Mouse (Mus musculus) MEL (cell line): ENCODE measurements at regions not wholly inside any gene's neighbourhood (a gene's known extent, or its start where the extent isn't known, plus 50 kb on each side); places are given as distances from the start of the nearest gene placed in this dataset.

ENCODE experiments used
- CTCF ChIP-seq, 3 experiments: IDR thresholded peaks in 2 of 3; conservative IDR thresholded peaks in 1 of 3; 2 replicates each; pipeline ENCODE4 v1.5.1; 2011 to 2012; ENCODE audit warnings: low read length in 3 of 3, low read depth in 2 of 3, mild to moderate bottlenecking in 2 of 3, improper control_type of control experiment in 1 of 3, inconsistent platforms in 1 of 3, mixed read lengths in 1 of 3, moderate library complexity in 1 of 3; ENCODE audit not compliant: control insufficient read depth in 1 of 3, insufficient read depth in 1 of 3, poor library complexity in 1 of 3, severe bottlenecking in 1 of 3
- EP300 ChIP-seq, 2 experiments: IDR thresholded peaks; 2 replicates each; pipeline ENCODE4 v1.6.1; 2011; ENCODE audit warnings: improper control_type of control experiment in 2 of 2, low read length in 2 of 2, low read depth in 1 of 2, mild to moderate bottlenecking in 1 of 2
- POLR2A ChIP-seq, 2 experiments: IDR thresholded peaks; 2 replicates each; pipeline ENCODE4 v1.6.1; 2011 to 2012; ENCODE audit warnings: low read length in 2 of 2, mild to moderate bottlenecking in 2 of 2, control low read depth in 1 of 2, improper control_type of control experiment in 1 of 2, low read depth in 1 of 2, moderate library complexity in 1 of 2; ENCODE audit not compliant: control insufficient read depth in 1 of 2, insufficient read depth in 1 of 2, poor library complexity in 1 of 2
- ZC3H11A ChIP-seq: IDR thresholded peaks from 2 replicates; pipeline ENCODE4 v1.6.1; 2012; ENCODE audit warnings: low read depth, mild to moderate bottlenecking, inconsistent platforms, low read length, improper control_type of control experiment

- TF ChIP-seq ZC3H11A (no peak), POLR2A (IDR thresholded peaks at IDR 0.05; ENCODE audit: control insufficient read depth in 1 of 2, insufficient read depth in 1 of 2, low read depth in 1 of 2, low read length in 2 of 2, poor library complexity in 1 of 2) (no peak), CTCF (IDR thresholded peaks at IDR 0.05 in 2 of 3, conservative IDR thresholded peaks at IDR 0.05 in 1 of 3; ENCODE audit: control insufficient read depth in 1 of 3, insufficient read depth in 1 of 3, low read depth in 2 of 3, low read length in 3 of 3, poor library complexity in 1 of 3, severe bottlenecking in 1 of 3) (no peak), EP300 (IDR thresholded peaks at IDR 0.05; ENCODE audit: low read depth in 1 of 2, low read length in 2 of 2) (no peak)
Observed at GRCm38 (mm10) chr8:9011785-9012510, 321.6 kb upstream of the Arglu1 start.
